8 mouse cellular contexts compared by ENCODE assay signal in the genomic region with DNA sequence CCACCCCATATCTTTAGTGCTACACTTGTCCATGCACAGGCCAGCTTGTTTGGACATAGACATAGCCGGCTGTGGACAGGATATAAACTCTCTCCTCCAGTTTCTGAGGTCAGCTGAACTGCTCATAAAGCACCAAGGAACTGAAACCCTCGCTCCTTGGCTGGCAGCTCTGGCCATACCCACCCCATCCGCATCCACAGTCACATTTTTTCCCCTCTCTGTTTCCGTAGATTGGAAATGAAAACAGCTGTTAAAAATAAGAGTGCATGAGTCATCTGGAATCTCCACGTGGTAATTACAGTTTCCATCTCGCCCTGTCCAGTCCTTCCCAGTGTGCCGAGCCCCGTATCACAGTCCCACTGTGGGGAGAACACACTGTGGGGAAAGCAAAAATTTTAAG.
DNase-seq lines count a peak whose midpoint lies in the region; ATAC-seq and TF ChIP-seq lines count a peak whose summit lies in the region.

No protein-coding gene starts in this region.

- peak; percentile 23 for DNase-seq in embryo, embryonic 11 days
- DNase-seq in embryo, embryonic 9.5 days (ENCODE audit: extremely low spot score), result no peak
- DNase-seq in heart, adult 18-20 months, result peak; percentile 77 to 84
- DNase-seq in thymus, postnatal 0 days (ENCODE audit: low spot score), result no peak
- DNase-seq in right cerebral cortex, adult 18-20 months, result no peak
- DNase-seq in spleen, postnatal 10 days (ENCODE audit: low spot score in 2 of 2), result no peak

- no peak overlapping the region for H3ac ChIP-seq in C2C12 (ENCODE audit: control insufficient read depth, insufficient read length, low read depth)

- no peak for TF ChIP-seq CTCF in C2C12 (IDR thresholded peaks at IDR 0.05; ENCODE audit: control insufficient read depth, insufficient read depth, insufficient read length)

- no peaks in the 10 kb centered on the region for H3K27me3 ChIP-seq in C2C12 (ENCODE audit: control insufficient read depth, insufficient read depth, insufficient read length)
- no peaks in the 10 kb centered on the region for H3K27me3 ChIP-seq in lung, embryonic 16.5 days (ENCODE audit: control insufficient read depth, insufficient read depth, low read depth, low read length)

- H3K4me2 ChIP-seq in lung, embryonic 16.5 days (ENCODE audit: low read depth, low read length), result no peak overlapping the region

- H3K4me1 ChIP-seq in lung, embryonic 16.5 days (replicated peaks; ENCODE audit: control insufficient read depth, insufficient read depth, low read length), result peaks cover 31% of the 10 kb centered on the region

- H3K4me3 ChIP-seq in C2C12 (ENCODE audit: insufficient read depth, poor library complexity, severe bottlenecking), result no peak overlapping the region
- no peak overlapping the region for H3K4me3 ChIP-seq in lung, embryonic 16.5 days (ENCODE audit: low read length)

- H3K79me3 ChIP-seq in C2C12 (ENCODE audit: low read depth), result no peaks in the 10 kb centered on the region

- no peaks in the 10 kb centered on the region for H3K79me2 ChIP-seq in C2C12 (ENCODE audit: control insufficient read depth, insufficient read depth)

- 26% methylated on average over 8 of the region's 8 CpGs for WGBS in lung, embryonic 16.5 days

- no peaks in the 10 kb centered on the region for H3K36me3 ChIP-seq in C2C12 (ENCODE audit: control insufficient read depth, insufficient read depth)
- no peaks in the 10 kb centered on the region for H3K36me3 ChIP-seq in lung, embryonic 16.5 days (ENCODE audit: control insufficient read depth, insufficient read depth, low read length)

- no peaks in the 10 kb centered on the region for H3K9me3 ChIP-seq in lung, embryonic 16.5 days (ENCODE audit: control insufficient read depth, low read length)

- peak; percentile 55 for ATAC-seq in lung, embryonic 16.5 days (ENCODE audit: low read depth)

- H3K27ac ChIP-seq in lung, embryonic 16.5 days (ENCODE audit: low read length), result no peak overlapping the region

- H3K9ac ChIP-seq in lung, embryonic 16.5 days (ENCODE audit: low read length), result no peak overlapping the region

TF ChIP-seq in C2C12, 6 proteins besides CTCF, POLR2A, EP300 and RAD21:
- TF ChIP-seq FOSL1 (IDR thresholded peaks at IDR 0.05; ENCODE audit: insufficient read depth, low read length, poor library complexity, severe bottlenecking), result peak; percentile 11
- peak; percentile 98 for TF ChIP-seq MAX (IDR thresholded peaks at IDR 0.05)
- peak; percentile 58 for TF ChIP-seq MYOD1 (IDR thresholded peaks at IDR 0.05; ENCODE audit: control insufficient read depth, insufficient read length, low read depth)
- peak; percentile 85 for TF ChIP-seq USF1 (IDR thresholded peaks at IDR 0.05; ENCODE audit: low read depth)
- TF ChIP-seq MYOG (IDR thresholded peaks at IDR 0.05; ENCODE audit: control insufficient read depth, extremely low read depth, insufficient read length), result no peak
- TF ChIP-seq CEBPB (IDR thresholded peaks at IDR 0.05; ENCODE audit: low read depth), result no peak

Comparison
In these comparisons a context has a peak if more than half of its experiments do, and no peak if none do; other contexts are left out.
1. DNase-seq: peak in embryo, embryonic 11 days (single experiment) and heart, adult 18-20 months (2 of 2); none in embryo, embryonic 9.5 days (single experiment), thymus, postnatal 0 days (single experiment), right cerebral cortex, adult 18-20 months (single experiment) and spleen, postnatal 10 days (0 of 2).